ENCODE assay signal across 28 mouse cellular contexts in genomic region chr8:77411262-77411661, GRCm38 (mm10).
"Had no signal": no experiment of that assay in that cellular context is flagged by ENCODE, and none has a peak within 500 bp of the region (broad histone marks: within the 10 kb centered on the region; RNA-seq: fewer than 3 reads in every experiment).

No protein-coding gene starts in this region.

- H3K4me1 ChIP-seq: embryonic facial prominence, embryonic 12.5 days; embryonic facial prominence, embryonic 13.5 days; embryonic facial prominence, embryonic 15.5 days; forebrain, embryonic 13.5 days; forebrain, embryonic 15.5 days had no signal

- H3K9me3 ChIP-seq: embryonic facial prominence, embryonic 10.5 days; embryonic facial prominence, embryonic 12.5 days; embryonic facial prominence, embryonic 13.5 days; embryonic facial prominence, embryonic 15.5 days; forebrain, embryonic 10.5 days; forebrain, embryonic 12.5 days; forebrain, embryonic 13.5 days; forebrain, embryonic 15.5 days had no signal

- H3K9ac ChIP-seq: embryonic facial prominence, embryonic 12.5 days; embryonic facial prominence, embryonic 13.5 days; embryonic facial prominence, embryonic 15.5 days; forebrain, embryonic 12.5 days; forebrain, embryonic 13.5 days; forebrain, embryonic 15.5 days; forebrain, postnatal 0 days had no signal

- H3K36me3 ChIP-seq: forebrain, embryonic 12.5 days; forebrain, embryonic 15.5 days had no signal

- ATAC-seq: forebrain, embryonic 13.5 days; forebrain, embryonic 14.5 days; forebrain, embryonic 15.5 days; forebrain, embryonic 16.5 days; forebrain, postnatal 0 days had no signal

- H3K4me3 ChIP-seq: embryonic facial prominence, embryonic 10.5 days; embryonic facial prominence, embryonic 12.5 days; embryonic facial prominence, embryonic 13.5 days; embryonic facial prominence, embryonic 15.5 days; erythroblast, embryonic 14.5 days; forebrain, embryonic 10.5 days; forebrain, embryonic 12.5 days; forebrain, embryonic 13.5 days; forebrain, embryonic 15.5 days; gastrocnemius, adult 2 months; heart, adult 2 months had no signal

- H3K4me2 ChIP-seq: embryonic facial prominence, embryonic 12.5 days; embryonic facial prominence, embryonic 13.5 days; embryonic facial prominence, embryonic 15.5 days; forebrain, embryonic 12.5 days; forebrain, embryonic 13.5 days; forebrain, embryonic 15.5 days had no signal

- H3K27me3 ChIP-seq: embryonic facial prominence, embryonic 12.5 days; embryonic facial prominence, embryonic 13.5 days; embryonic facial prominence, embryonic 15.5 days; forebrain, embryonic 12.5 days; forebrain, embryonic 13.5 days; forebrain, embryonic 15.5 days had no signal

- DNase-seq: cerebellum, adult 2 months; cerebellum, adult 8-10 months; cerebellum, adult 9-10 months; cerebellum, adult 9-11 months; cerebellum, postnatal 10 days; cerebellum, postnatal 14 days; cerebellum, postnatal 25 days; cerebellum, postnatal 36 days; embryo, embryonic 11 days; forebrain, postnatal 0 days; gastrocnemius, adult 2 months; gastrocnemius, postnatal 10 days; gastrocnemius, postnatal 14 days; gastrocnemius, postnatal 25 days; gastrocnemius, postnatal 36 days; heart, adult 18-20 months; heart, adult 2 months had no signal

- H3K27ac ChIP-seq: embryonic facial prominence, embryonic 10.5 days; embryonic facial prominence, embryonic 12.5 days; embryonic facial prominence, embryonic 13.5 days; embryonic facial prominence, embryonic 15.5 days; forebrain, embryonic 10.5 days; forebrain, embryonic 12.5 days; forebrain, embryonic 13.5 days; forebrain, embryonic 15.5 days; gastrocnemius, adult 2 months; heart, adult 2 months had no signal
